Mouse (Mus musculus): ENCODE measurements around the gene Rnf157. TPM values are rescaled to one million over a fixed set of nuclear protein-coding genes. Genes with fewer than 3 reads are reported as not detected.

Rnf157 gene
- polyA plus RNA-seq, 1 experiment from 2014 or later, result 25.2 TPM

DNA sequence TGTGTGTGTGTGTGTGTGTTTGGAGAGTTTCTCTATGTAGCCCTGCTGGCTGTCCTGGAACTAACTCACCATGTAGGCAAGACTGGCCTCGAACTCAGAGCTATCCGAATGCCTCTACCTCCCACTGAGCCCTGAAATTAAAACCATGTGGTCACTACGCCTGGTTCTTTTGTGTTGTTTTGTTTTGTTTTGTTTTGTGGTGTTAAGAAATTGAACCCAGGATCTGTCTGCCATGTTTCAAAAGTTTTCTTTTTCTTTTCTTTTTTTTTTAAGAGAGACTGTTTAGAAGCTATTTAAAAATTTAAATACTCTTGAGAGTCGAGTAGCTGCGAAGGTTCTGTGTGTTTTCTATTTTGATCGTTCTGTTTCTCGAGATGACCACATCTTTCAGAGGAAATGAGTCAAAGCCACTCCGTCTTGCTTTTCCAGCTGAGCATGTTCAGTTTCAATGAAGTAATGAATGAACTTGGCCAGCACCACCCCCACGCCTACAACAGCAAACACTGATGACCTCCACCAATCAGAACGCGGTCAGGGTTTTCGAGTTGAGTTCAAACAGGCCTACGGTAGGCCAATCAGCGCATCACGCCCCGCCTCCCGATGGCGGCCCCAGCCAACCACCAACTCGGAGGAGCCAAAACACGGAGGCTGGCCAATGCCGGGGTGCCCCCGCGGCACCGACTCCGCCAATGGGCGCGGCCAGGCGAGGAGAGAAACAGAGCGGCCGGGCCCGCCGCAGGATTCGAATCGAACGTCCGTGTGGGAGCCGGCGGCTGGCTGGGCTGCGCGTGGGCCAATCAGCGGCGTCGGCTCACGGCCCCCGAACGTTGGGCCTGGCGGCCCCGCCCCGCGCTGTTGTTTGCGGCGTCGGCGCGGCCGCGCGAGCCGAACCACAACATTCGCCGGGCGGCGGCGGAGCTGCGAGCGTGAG is 20.8 kb upstream of the Rnf157 start, which contains the start of gene Ubald2:
Gene Ubald2 (plus strand): TSS at position 739 of the 931 bp plus-strand sequence.
- peak; percentile 99 for ATAC-seq (ENCODE audit: insufficient number of reproducible peaks, insufficient read depth, low FRiP score, low TSS enrichment, low read depth)
- peaks cover 21% of the 10 kb centered on the region for H3K36me3 ChIP-seq
- H3K4me3 ChIP-seq (replicated peaks), result peak within 1 kb of the TSS; percentile 93
- H3K27me3 ChIP-seq, result 0 out of 2 replicates have a peak, but pooled peaks cover 3% of the 10 kb centered on the region
- WGBS, result 1% methylated on average over 65 of the region's 66 CpGs
- peaks cover 27% of the 10 kb centered on the region for H3K4me1 ChIP-seq (replicated peaks)
- peak within 1 kb of the TSS; percentile 94 for H3K27ac ChIP-seq
- no peaks in the 10 kb centered on the region for H3K9me3 ChIP-seq
- peak within 1 kb of the TSS; percentile 94 for H3K9ac ChIP-seq (replicated peaks)
- H3K4me2 ChIP-seq, result peak within 1 kb of the TSS; percentile 83

GRCm38 (mm10) chr11:116432593-116433355 is 19.9 kb upstream of the Rnf157 start:
- WGBS, result 62% methylated on average over 8 of the region's 8 CpGs
- H3K4me2 ChIP-seq, result peak overlapping the region; percentile 83
- no peak overlapping the region for H3K4me3 ChIP-seq (replicated peaks)
- no peak for ATAC-seq (ENCODE audit: insufficient number of reproducible peaks, insufficient read depth, low FRiP score, low TSS enrichment, low read depth)
- no peaks in the 10 kb centered on the region for H3K9me3 ChIP-seq
- H3K27ac ChIP-seq, result peak overlapping the region; percentile 56; the same call in 1 of the 2 replicates
- no peak overlapping the region for H3K9ac ChIP-seq (replicated peaks)
- peaks cover 27% of the 10 kb centered on the region for H3K4me1 ChIP-seq (replicated peaks)
- peaks cover 20% of the 10 kb centered on the region for H3K36me3 ChIP-seq
- 0 out of 2 replicates have a peak, but pooled peaks cover 3% of the 10 kb centered on the region for H3K27me3 ChIP-seq

- 73% methylated on average over 6 of the region's 6 CpGs for WGBS
- Histone ChIP-seq H3K4me1 (replicated peaks) (peaks cover 26% of the 10 kb centered on the region), H3K9me3 (no peaks in the 10 kb centered on the region), H3K27me3 (0 out of 2 replicates have a peak, but pooled peaks cover 3% of the 10 kb centered on the region), H3K36me3 (peaks cover 14% of the 10 kb centered on the region), H3K4me3 (replicated peaks) (no peak overlapping the region), H3K9ac (replicated peaks) (no peak overlapping the region), H3K4me2 (no peak overlapping the region), H3K27ac (no peak overlapping the region)
- ATAC-seq (ENCODE audit: insufficient number of reproducible peaks, insufficient read depth, low FRiP score, low TSS enrichment, low read depth), result no peak
Measured at GRCm38 (mm10) chr11:116432127-116432526, 19.3 kb upstream of the Rnf157 start.

- Histone ChIP-seq H3K4me3 (replicated peaks) (no peak overlapping the region), H3K9ac (replicated peaks) (no peak overlapping the region), H3K27ac (no peak overlapping the region), H3K4me2 (no peak overlapping the region), H3K4me1 (replicated peaks) (peaks cover 20% of the 10 kb centered on the region), H3K9me3 (no peaks in the 10 kb centered on the region), H3K27me3 (0 out of 2 replicates have a peak, but pooled peaks cover 3% of the 10 kb centered on the region), H3K36me3 (peaks cover 8% of the 10 kb centered on the region)
- ATAC-seq (ENCODE audit: insufficient number of reproducible peaks, insufficient read depth, low FRiP score, low TSS enrichment, low read depth), result no peak
- 52% methylated on average over 11 of the region's 11 CpGs for WGBS
Measured at GRCm38 (mm10) chr11:116431428-116432077, 18.7 kb upstream of the Rnf157 start.

GRCm38 (mm10) chr11:116430723-116431427 is 18.0 kb upstream of the Rnf157 start:
- H3K27ac ChIP-seq, result no peak overlapping the region
- ATAC-seq (ENCODE audit: insufficient number of reproducible peaks, insufficient read depth, low FRiP score, low TSS enrichment, low read depth), result no peak

DNA sequence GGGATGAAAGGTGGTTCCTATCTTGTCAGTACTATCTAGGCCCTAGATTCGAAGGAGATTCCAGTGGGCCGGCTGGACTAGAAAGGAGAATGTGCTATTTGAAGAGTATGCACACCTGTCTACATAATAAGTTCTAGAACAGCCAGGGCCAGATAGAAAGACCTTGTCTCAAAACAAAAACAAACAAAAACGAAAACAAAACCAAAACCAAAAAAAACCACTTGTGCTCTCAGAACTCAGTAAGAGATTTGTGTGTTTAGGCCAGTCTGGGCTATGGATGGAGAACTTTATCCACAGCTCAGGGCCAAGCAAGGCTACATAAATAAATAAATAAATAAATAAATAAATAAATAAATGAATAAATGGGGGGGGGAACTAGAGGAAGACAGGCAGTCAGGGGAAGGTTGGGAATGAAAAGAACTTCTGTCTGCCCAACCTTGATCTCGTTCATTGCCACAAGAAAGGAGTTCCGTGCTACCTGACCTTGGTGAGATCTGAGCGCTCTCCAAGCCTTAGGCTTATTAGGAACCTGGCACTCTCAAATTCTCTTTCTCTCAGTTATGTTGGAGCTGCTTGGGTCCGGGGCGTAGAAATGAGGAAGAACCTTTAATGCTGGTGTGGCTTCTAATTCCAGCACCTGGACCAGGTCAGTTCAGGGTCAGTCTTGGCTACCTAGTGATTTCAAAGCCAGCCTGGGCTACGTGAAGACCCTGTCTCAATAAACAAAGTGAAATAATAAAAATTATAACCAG is 17.2 kb upstream of the Rnf157 start:
- 82% methylated on average over 9 of the region's 9 CpGs for WGBS
- Histone ChIP-seq H3K36me3 (no peaks in the 10 kb centered on the region), H3K4me3 (replicated peaks) (no peak overlapping the region), H3K4me1 (replicated peaks) (peaks cover 5% of the 10 kb centered on the region), H3K4me2 (no peak overlapping the region), H3K27me3 (0 out of 2 replicates have a peak, but pooled peaks cover 3% of the 10 kb centered on the region), H3K9ac (replicated peaks) (no peak overlapping the region), H3K9me3 (no peaks in the 10 kb centered on the region), H3K27ac (no peak overlapping the region; the same call in 1 of the 2 replicates)
- no peak for ATAC-seq (ENCODE audit: insufficient number of reproducible peaks, insufficient read depth, low FRiP score, low TSS enrichment, low read depth)

More at GRCm38 (mm10) chr11:116430723-116431427, 18.0 kb upstream of the Rnf157 start:
- Histone ChIP-seq H3K4me2 (no peak overlapping the region), H3K9me3 (no peaks in the 10 kb centered on the region), H3K27me3 (0 out of 2 replicates have a peak, but pooled peaks cover 3% of the 10 kb centered on the region), H3K4me3 (replicated peaks) (no peak overlapping the region), H3K9ac (replicated peaks) (no peak overlapping the region), H3K4me1 (replicated peaks) (peaks cover 13% of the 10 kb centered on the region), H3K36me3 (peaks cover 1% of the 10 kb centered on the region; the same call in 1 of the 2 replicates)
- WGBS, result 42% methylated on average over 22 of the region's 22 CpGs

DNA sequence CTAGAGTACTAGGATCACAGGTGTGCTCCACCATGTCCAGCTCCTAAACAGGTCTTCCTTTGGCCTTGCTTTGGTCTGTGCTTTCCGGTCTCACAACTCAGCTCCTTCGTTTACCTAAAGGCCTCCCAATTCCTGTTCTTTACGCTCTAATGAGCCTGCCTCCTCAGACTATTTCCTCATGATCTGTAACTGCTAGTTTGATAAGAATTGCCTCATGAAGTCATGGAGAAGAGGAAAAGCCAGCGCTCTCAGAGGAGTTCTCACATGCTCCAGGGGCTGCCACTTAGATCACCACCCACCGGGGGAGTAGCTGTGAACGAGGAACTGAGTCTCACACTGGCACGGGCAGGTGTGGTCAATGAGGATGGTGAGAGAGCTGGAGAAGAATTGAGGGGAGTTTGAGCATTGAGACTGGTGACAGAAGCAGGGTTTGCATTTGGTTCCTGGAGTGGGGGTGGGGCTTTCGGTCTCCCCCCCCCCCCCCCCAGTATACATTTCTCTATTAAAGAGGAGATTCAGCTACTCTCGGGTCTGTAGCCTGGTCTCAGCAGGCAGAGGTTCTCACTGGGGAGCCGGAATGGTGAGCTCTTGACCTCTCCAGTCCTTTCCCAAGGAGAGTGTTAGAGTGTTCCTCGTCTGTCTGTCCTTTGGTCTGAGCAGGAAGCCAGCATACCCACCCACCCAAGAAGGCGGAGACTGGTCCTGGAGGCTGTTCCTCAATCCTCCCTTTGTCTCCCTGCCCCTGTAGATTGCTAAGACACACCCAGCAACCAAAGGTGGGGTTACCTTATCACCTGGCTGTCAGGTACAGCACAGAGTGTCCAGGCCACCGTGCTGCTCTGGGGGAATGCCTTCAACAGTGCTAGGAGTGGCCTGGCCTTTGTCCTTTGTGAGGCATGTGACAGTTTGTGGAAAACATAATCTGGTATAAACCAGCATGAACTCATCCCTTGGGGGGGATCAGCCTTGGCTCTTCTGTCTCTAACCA is 16.3 kb upstream of the Rnf157 start:
- Histone ChIP-seq H3K4me3 (replicated peaks) (no peak overlapping the region), H3K27me3 (0 out of 2 replicates have a peak, but pooled peaks cover 3% of the 10 kb centered on the region), H3K9me3 (no peaks in the 10 kb centered on the region), H3K4me2 (no peak overlapping the region), H3K9ac (replicated peaks) (no peak overlapping the region), H3K36me3 (no peaks in the 10 kb centered on the region), H3K4me1 (replicated peaks) (0 out of 2 replicates have a peak, but pooled peaks cover 3% of the 10 kb centered on the region), H3K27ac (no peak overlapping the region; the same call in 1 of the 2 replicates)
- 47% methylated on average over 13 of the region's 13 CpGs for WGBS
- ATAC-seq (ENCODE audit: insufficient number of reproducible peaks, insufficient read depth, low FRiP score, low TSS enrichment, low read depth), result no peak

GRCm38 (mm10) chr11:116426852-116427575 is 14.2 kb upstream of the Rnf157 start:
- H3K27ac ChIP-seq, result no peak overlapping the region
- no peaks in the 10 kb centered on the region for H3K36me3 ChIP-seq
- H3K9ac ChIP-seq (replicated peaks), result no peak overlapping the region
- 65% methylated on average over 6 of the region's 6 CpGs for WGBS
- no peaks in the 10 kb centered on the region for H3K9me3 ChIP-seq
- ATAC-seq (ENCODE audit: insufficient number of reproducible peaks, insufficient read depth, low FRiP score, low TSS enrichment, low read depth), result no peak
- H3K27me3 ChIP-seq, result 0 out of 2 replicates have a peak, but pooled peaks cover 3% of the 10 kb centered on the region
- H3K4me1 ChIP-seq (replicated peaks), result no peaks in the 10 kb centered on the region
- H3K4me3 ChIP-seq (replicated peaks), result no peak overlapping the region
- no peak overlapping the region for H3K4me2 ChIP-seq

All from limb, embryonic 12.5 days (tissue).